Mouse (Mus musculus) liver, embryonic 14.5 days (tissue): Measurements from ENCODE around the gene Hist1h1d.
A peak's percentile ranks its signal among the peaks of the same experiment; 100 is the strongest.

Experiments used
- CTCF ChIP-seq: IDR thresholded peaks from 2 replicates; pipeline ENCODE4 v1.5.1; 2016; ENCODE audit warnings: antibody characterized with exemption, low read depth, control low read depth
- EP300 ChIP-seq: IDR thresholded peaks from 2 replicates; pipeline ENCODE4 v1.6.1; 2016; ENCODE audit warnings: antibody characterized with exemption, low read depth

DNA sequence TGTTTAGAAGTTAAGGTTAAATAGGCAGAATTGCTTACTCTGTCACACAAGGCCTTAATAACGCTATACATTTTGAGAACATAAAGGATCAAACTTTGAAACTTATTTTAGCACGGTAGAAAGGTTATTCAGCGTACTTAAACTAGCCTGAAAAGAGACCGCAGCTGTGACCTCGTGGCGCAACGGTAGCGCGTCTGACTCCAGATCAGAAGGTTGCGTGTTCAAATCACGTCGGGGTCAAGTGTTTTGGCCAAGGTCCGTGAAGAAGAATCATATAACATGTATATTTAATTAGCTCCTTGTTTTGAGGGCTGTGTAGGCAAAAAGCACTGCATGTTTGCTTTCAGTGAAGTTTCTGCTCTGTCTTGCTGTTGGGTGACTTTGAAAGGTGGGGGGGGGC lies 46.7 kb upstream of the Hist1h1d start:
- TF ChIP-seq EP300 (0 out of 2 replicates have a peak, but pooled peaks have one; percentile 10), CTCF (no peak)
